Mouse (Mus musculus) lung, embryonic 15.5 days (tissue): ENCODE measurements around the gene Mllt3. TPM values are rescaled to one million over a fixed set of nuclear protein-coding genes. Genes with fewer than 3 reads are reported as not detected.
A peak's percentile ranks its signal among the peaks of the same experiment; 100 is the strongest.

Experiments
- ATAC-seq: fragments of 200-750 bp; cut with Nextera tagmentation; 2 replicates; pipeline ENCODE4 v1.8.0; 2017; ENCODE audit warnings: moderate number of reproducible peaks, borderline replicate concordance; ENCODE audit not compliant: low FRiP score, low TSS enrichment; ENCODE audit errors: extremely low read depth
- H3K27ac ChIP-seq: fragments of 300-500 bp; sonication (generic); 2 replicates; pipeline ENCODE4 v1.5.1; 2015; ENCODE audit warnings: moderate library complexity, mild to moderate bottlenecking, inconsistent platforms
- H3K27me3 ChIP-seq: fragments of 300-500 bp; sonication (generic); 2 replicates; pipeline ENCODE4 v1.6.1; 2015; ENCODE audit warnings: inconsistent platforms
- H3K36me3 ChIP-seq: fragments of 300-500 bp; sonication (generic); 2 replicates; pipeline ENCODE4 v1.6.1; 2015; ENCODE audit warnings: inconsistent platforms
- H3K4me1 ChIP-seq: fragments of 300-500 bp; sonication (generic); 2 replicates; pipeline ENCODE4 v1.6.1; 2015; ENCODE audit warnings: inconsistent platforms
- H3K4me2 ChIP-seq: fragments of 300-500 bp; sonication (generic); 2 replicates; pipeline ENCODE4 v1.6.1; 2015; ENCODE audit warnings: inconsistent platforms, mild to moderate bottlenecking, moderate library complexity
- H3K4me3 ChIP-seq: fragments of 300-500 bp; sonication (generic); 2 replicates; pipeline ENCODE4 v1.5.1; 2015; ENCODE audit warnings: mild to moderate bottlenecking, inconsistent platforms
- H3K9ac ChIP-seq: fragments of 300-500 bp; sonication (generic); 2 replicates; pipeline ENCODE4 v1.6.1; 2015; ENCODE audit warnings: inconsistent platforms
- H3K9me3 ChIP-seq: fragments of 300-500 bp; sonication (generic); 2 replicates; pipeline ENCODE4 v1.6.1; 2016; ENCODE audit warnings: inconsistent platforms
- WGBS: fragments of 180-500 bp; shearing (Covaris S2); methylation state at CpG from one replicate; pipeline ENCODE4 v1.1.7; 2015; 5-methylcytosine and 5-hydroxymethylcytosine counted together
- polyA plus RNA-seq: library from polyadenylated mRNA; unstranded; fragments of >200 nt; fragmentation: Nextera tagmentation; extraction: Ambion mirVana; gene quantifications from 2 replicates; pipeline ENCODE4 v1.2.1, GENCODE M21; 2015

The Mllt3 gene
- polyA plus RNA-seq, 1 experiment from 2014 or later = 45.6 TPM

GRCm38 (mm10) chr4:87789446-87789845 lies 243.7 kb downstream of the Mllt3 start:
- Histone ChIP-seq H3K27me3 (no peaks in the 10 kb centered on the region), H3K9me3 (no peaks in the 10 kb centered on the region), H3K36me3 (peaks cover 10% of the 10 kb centered on the region), H3K4me3 (no peak overlapping the region), H3K4me1 (peaks cover 10% of the 10 kb centered on the region), H3K27ac (no peak overlapping the region), H3K4me2 (no peak overlapping the region), H3K9ac (no peak overlapping the region)
- ATAC-seq = no peak
- 87% methylated on average over 7 of the region's 7 CpGs for WGBS

GRCm38 (mm10) chr4:87788691-87789090 lies 244.5 kb downstream of the Mllt3 start:
- Histone ChIP-seq H3K4me3 (no peak overlapping the region), H3K4me2 (no peak overlapping the region), H3K9ac (no peak overlapping the region), H3K9me3 (no peaks in the 10 kb centered on the region), H3K36me3 (peaks cover 10% of the 10 kb centered on the region), H3K4me1 (peaks cover 10% of the 10 kb centered on the region), H3K27me3 (no peaks in the 10 kb centered on the region), H3K27ac (no peak overlapping the region)
- no peak for ATAC-seq
- 71% methylated on average over 8 of the region's 8 CpGs for WGBS

GRCm38 (mm10) chr4:87785132-87786074 lies 247.8 kb downstream of the Mllt3 start:
- H3K27ac ChIP-seq = no peak overlapping the region; the same call in 1 of the 2 replicates
- H3K4me3 ChIP-seq = no peak overlapping the region
- no peak overlapping the region for H3K9ac ChIP-seq
- H3K27me3 ChIP-seq = no peaks in the 10 kb centered on the region
- 23% methylated on average over 12 of the region's 12 CpGs for WGBS
- peaks cover 10% of the 10 kb centered on the region for H3K4me1 ChIP-seq
- no peaks in the 10 kb centered on the region for H3K9me3 ChIP-seq
- H3K4me2 ChIP-seq = no peak overlapping the region; the same call in 1 of the 2 replicates
- 0 out of 2 replicates have a peak, but pooled peaks have one; percentile 49 for ATAC-seq
- H3K36me3 ChIP-seq = peaks cover 17% of the 10 kb centered on the region; the same call in 1 of the 2 replicates

GRCm38 (mm10) chr4:87783809-87784208 lies 249.4 kb downstream of the Mllt3 start:
- Histone ChIP-seq H3K9ac (no peak overlapping the region), H3K4me1 (peaks cover 10% of the 10 kb centered on the region), H3K27me3 (no peaks in the 10 kb centered on the region), H3K4me3 (no peak overlapping the region), H3K27ac (no peak overlapping the region), H3K4me2 (no peak overlapping the region), H3K36me3 (peaks cover 12% of the 10 kb centered on the region; the same call in 1 of the 2 replicates), H3K9me3 (no peaks in the 10 kb centered on the region)
- WGBS = 68% methylated on average over 2 of the region's 2 CpGs
- no peak for ATAC-seq

GRCm38 (mm10) chr4:87781971-87782370 lies 251.2 kb downstream of the Mllt3 start:
- no peaks in the 10 kb centered on the region for H3K9me3 ChIP-seq
- H3K27me3 ChIP-seq = no peaks in the 10 kb centered on the region
- H3K4me3 ChIP-seq = no peak overlapping the region
- no peak overlapping the region for H3K27ac ChIP-seq
- WGBS = 86% methylated on average over 5 of the region's 5 CpGs
- no peak overlapping the region for H3K4me2 ChIP-seq
- ATAC-seq = no peak
- H3K36me3 ChIP-seq = 0 out of 2 replicates have a peak, but pooled peaks cover 8% of the 10 kb centered on the region
- H3K9ac ChIP-seq = no peak overlapping the region
- H3K4me1 ChIP-seq = peaks cover 10% of the 10 kb centered on the region

- Histone ChIP-seq H3K27me3 (no peaks in the 10 kb centered on the region), H3K27ac (no peak overlapping the region), H3K9me3 (no peaks in the 10 kb centered on the region), H3K9ac (no peak overlapping the region), H3K4me1 (no peaks in the 10 kb centered on the region), H3K36me3 (peaks cover 16% of the 10 kb centered on the region), H3K4me3 (no peak overlapping the region), H3K4me2 (no peak overlapping the region)
- 0 out of 2 replicates have a peak, but pooled peaks have one; percentile 31 for ATAC-seq
- whole genome bisulfite sequencing = 58% methylated on average over 2 of the region's 2 CpGs
Observed at GRCm38 (mm10) chr4:87775721-87776120, 257.4 kb downstream of the Mllt3 start.

- Histone ChIP-seq H3K4me2 (no peak overlapping the region), H3K27ac (no peak overlapping the region), H3K4me1 (peaks cover 3% of the 10 kb centered on the region; the same call in 1 of the 2 replicates), H3K9ac (no peak overlapping the region), H3K4me3 (no peak overlapping the region), H3K9me3 (no peaks in the 10 kb centered on the region), H3K27me3 (no peaks in the 10 kb centered on the region), H3K36me3 (peaks cover 16% of the 10 kb centered on the region)
- no peak for ATAC-seq
- 88% methylated on average over 4 of the region's 4 CpGs for WGBS
Observed at GRCm38 (mm10) chr4:87774515-87774914, 258.6 kb downstream of the Mllt3 start.

- H3K9me3 ChIP-seq = no peaks in the 10 kb centered on the region
- H3K4me1 ChIP-seq = peaks cover 12% of the 10 kb centered on the region
- H3K27ac ChIP-seq = no peak overlapping the region
- H3K4me2 ChIP-seq = no peak overlapping the region
- H3K36me3 ChIP-seq = peaks cover under 1% of the 10 kb centered on the region; the same call in 1 of the 2 replicates
- H3K27me3 ChIP-seq = no peaks in the 10 kb centered on the region
- WGBS = 35% methylated on average over 11 of the region's 11 CpGs
- no peak overlapping the region for H3K9ac ChIP-seq
- peak; percentile 65; the same call in 1 of the 2 replicates for ATAC-seq
- H3K4me3 ChIP-seq = no peak overlapping the region
Observed at GRCm38 (mm10) chr4:87767711-87768561, 265.2 kb downstream of the Mllt3 start.

- H3K27ac ChIP-seq = no peak overlapping the region
- WGBS = 29% methylated on average over 3 of the region's 3 CpGs
Observed at GRCm38 (mm10) chr4:87765729-87766128, 267.4 kb downstream of the Mllt3 start.

GRCm38 (mm10) chr4:87761075-87761474 lies 272.1 kb downstream of the Mllt3 start:
- no peak for ATAC-seq
- Histone ChIP-seq H3K9ac (no peak overlapping the region), H3K4me1 (no peaks in the 10 kb centered on the region), H3K27me3 (no peaks in the 10 kb centered on the region), H3K36me3 (no peaks in the 10 kb centered on the region), H3K4me3 (no peak overlapping the region), H3K4me2 (no peak overlapping the region), H3K27ac (no peak overlapping the region), H3K9me3 (no peaks in the 10 kb centered on the region)
- WGBS = 58% methylated on average over 2 of the region's 2 CpGs

More at GRCm38 (mm10) chr4:87765729-87766128, 267.4 kb downstream of the Mllt3 start:
- Histone ChIP-seq H3K4me1 (peaks cover 12% of the 10 kb centered on the region), H3K9me3 (no peaks in the 10 kb centered on the region), H3K9ac (no peak overlapping the region), H3K36me3 (no peaks in the 10 kb centered on the region), H3K4me2 (no peak overlapping the region), H3K27me3 (no peaks in the 10 kb centered on the region), H3K4me3 (no peak overlapping the region)
- ATAC-seq = 0 out of 2 replicates have a peak, but pooled peaks have one; percentile 49

GRCm38 (mm10) chr4:87760297-87760696 lies 272.9 kb downstream of the Mllt3 start:
- no peak for ATAC-seq
- Histone ChIP-seq H3K9ac (no peak overlapping the region), H3K4me2 (no peak overlapping the region), H3K9me3 (no peaks in the 10 kb centered on the region), H3K27ac (no peak overlapping the region), H3K4me1 (no peaks in the 10 kb centered on the region), H3K27me3 (no peaks in the 10 kb centered on the region), H3K4me3 (no peak overlapping the region), H3K36me3 (no peaks in the 10 kb centered on the region)
- WGBS = 37% methylated on average over 1 of the region's 1 CpGs
